ENCODE assay signal across 24 mouse cellular contexts in the genomic region with DNA sequence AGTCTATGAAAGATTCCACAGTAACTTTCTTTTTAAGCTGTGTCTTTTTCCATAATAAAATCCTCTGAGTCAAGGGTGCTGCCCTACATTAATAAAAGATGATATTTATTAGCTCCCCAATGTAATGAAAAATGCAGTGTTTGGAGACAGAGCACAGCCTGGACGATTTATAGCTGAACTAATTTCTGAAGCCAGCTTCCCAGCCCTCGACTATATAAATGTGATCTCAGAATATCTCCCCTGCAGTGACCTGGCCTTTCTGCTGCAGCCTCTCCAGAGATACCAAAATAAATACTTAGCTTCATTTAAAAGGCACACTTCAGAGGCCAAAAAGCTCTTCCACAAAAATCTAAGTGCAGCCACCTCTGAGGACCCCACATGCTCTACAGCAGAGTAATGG.
DNase-seq lines count a peak whose midpoint lies in the region; ATAC-seq lines count a peak whose summit lies in the region.
"Had no signal": no experiment of that assay in that cellular context is flagged by ENCODE, and none has a peak within 500 bp of the region (broad histone marks: within the 10 kb centered on the region; RNA-seq: fewer than 3 reads in every experiment).

No protein-coding gene starts in this region.

- ATAC-seq in kidney, embryonic 14.5 days (ENCODE audit: low FRiP score, low TSS enrichment) = no peak
- ATAC-seq in kidney, embryonic 16.5 days (ENCODE audit: low FRiP score, low TSS enrichment) = peak; percentile 70; the same call in 1 of the 2 replicates
- no peak for ATAC-seq in midbrain, embryonic 13.5 days
- ATAC-seq: CD4-positive, CD25-positive, alpha-beta regulatory T cell, adult 4 months; forebrain, embryonic 13.5 days; forebrain, embryonic 16.5 days had no signal

- H3K36me3 ChIP-seq in kidney, embryonic 14.5 days (ENCODE audit: control insufficient read depth, insufficient read depth, low read length) = no peaks in the 10 kb centered on the region
- no peaks in the 10 kb centered on the region for H3K36me3 ChIP-seq in kidney, embryonic 16.5 days (ENCODE audit: insufficient read depth, low read length)
- H3K36me3 ChIP-seq in midbrain, embryonic 13.5 days = no peaks in the 10 kb centered on the region
- H3K36me3 ChIP-seq: forebrain, embryonic 10.5 days; heart, embryonic 10.5 days; heart, embryonic 13.5 days; hindbrain, embryonic 12.5 days; hindbrain, embryonic 15.5 days had no signal

- WGBS in kidney, embryonic 14.5 days = 41% methylated on average over 2 of the region's 2 CpGs
- 35% methylated on average over 2 of the region's 2 CpGs for WGBS in kidney, embryonic 16.5 days
- 74% methylated on average over 2 of the region's 2 CpGs for WGBS in midbrain, embryonic 13.5 days

- DNase-seq in kidney, adult 9 months = peak; percentile 8
- DNase-seq in kidney, postnatal 10 days = peak; percentile 37
- peak; percentile 5 to 21 for DNase-seq in kidney, postnatal 4 days
- no peak for DNase-seq in urinary bladder, adult 2 months (ENCODE audit: low spot score)
- DNase-seq: adrenal gland, adult 8-10 months; adrenal gland, postnatal 25 days; cerebellum, adult 18-20 months; cerebellum, adult 9-10 months; cerebellum, postnatal 14 days; gastrocnemius, postnatal 10 days; gastrocnemius, postnatal 36 days; heart, adult 2 months; heart, postnatal 14 days had no signal

- no peak overlapping the region for H3K4me2 ChIP-seq in kidney, embryonic 14.5 days (replicated peaks; ENCODE audit: low read depth, low read length)
- no peak overlapping the region for H3K4me2 ChIP-seq in kidney, embryonic 16.5 days (replicated peaks; ENCODE audit: low read depth, low read length)
- no peak overlapping the region for H3K4me2 ChIP-seq in midbrain, embryonic 13.5 days (replicated peaks)
- H3K4me2 ChIP-seq: forebrain, embryonic 13.5 days; heart, embryonic 13.5 days; hindbrain, embryonic 12.5 days; hindbrain, embryonic 15.5 days had no signal

- H3K9ac ChIP-seq in kidney, embryonic 14.5 days (ENCODE audit: low read depth, low read length) = no peak overlapping the region
- no peak overlapping the region for H3K9ac ChIP-seq in kidney, embryonic 16.5 days (replicated peaks; ENCODE audit: low read length)
- H3K9ac ChIP-seq in midbrain, embryonic 13.5 days (replicated peaks) = no peak overlapping the region
- H3K9ac ChIP-seq: forebrain, embryonic 13.5 days; heart, embryonic 13.5 days; hindbrain, embryonic 12.5 days; hindbrain, embryonic 15.5 days had no signal

- no peak overlapping the region for H3K4me3 ChIP-seq in kidney, embryonic 14.5 days (ENCODE audit: low read length)
- no peak overlapping the region for H3K4me3 ChIP-seq in kidney, embryonic 16.5 days (ENCODE audit: low read length)
- H3K4me3 ChIP-seq in midbrain, embryonic 13.5 days (replicated peaks) = no peak overlapping the region
- H3K4me3 ChIP-seq: forebrain, embryonic 10.5 days; forebrain, embryonic 13.5 days; heart, adult 2 months; heart, embryonic 10.5 days; heart, embryonic 13.5 days; hindbrain, embryonic 12.5 days; hindbrain, embryonic 15.5 days had no signal

- H3K4me1 ChIP-seq in kidney, embryonic 14.5 days (ENCODE audit: control insufficient read depth, insufficient read depth, low read length) = no peaks in the 10 kb centered on the region
- H3K4me1 ChIP-seq in kidney, embryonic 16.5 days (ENCODE audit: insufficient read depth, low read length) = no peaks in the 10 kb centered on the region
- H3K4me1 ChIP-seq in midbrain, embryonic 13.5 days (replicated peaks) = no peaks in the 10 kb centered on the region
- H3K4me1 ChIP-seq: forebrain, embryonic 10.5 days; forebrain, embryonic 13.5 days; heart, embryonic 10.5 days; heart, embryonic 13.5 days; hindbrain, embryonic 12.5 days; hindbrain, embryonic 15.5 days had no signal

- H3K9me3 ChIP-seq in kidney, embryonic 14.5 days (ENCODE audit: control insufficient read depth, low read length) = no peaks in the 10 kb centered on the region
- no peaks in the 10 kb centered on the region for H3K9me3 ChIP-seq in kidney, embryonic 16.5 days (ENCODE audit: low read length)
- no peaks in the 10 kb centered on the region for H3K9me3 ChIP-seq in midbrain, embryonic 13.5 days
- H3K9me3 ChIP-seq: forebrain, embryonic 10.5 days; forebrain, embryonic 13.5 days; heart, embryonic 10.5 days; heart, embryonic 13.5 days; hindbrain, embryonic 12.5 days; hindbrain, embryonic 15.5 days had no signal

- H3K27me3 ChIP-seq in kidney, embryonic 14.5 days (ENCODE audit: control insufficient read depth, insufficient read depth, low read length) = no peaks in the 10 kb centered on the region
- no peaks in the 10 kb centered on the region for H3K27me3 ChIP-seq in kidney, embryonic 16.5 days (ENCODE audit: insufficient read depth, low read length)
- no peaks in the 10 kb centered on the region for H3K27me3 ChIP-seq in midbrain, embryonic 13.5 days
- H3K27me3 ChIP-seq: forebrain, embryonic 13.5 days; heart, embryonic 13.5 days; hindbrain, embryonic 12.5 days; hindbrain, embryonic 15.5 days had no signal

- H3K27ac ChIP-seq in kidney, embryonic 14.5 days (ENCODE audit: low read depth, low read length) = no peak overlapping the region
- H3K27ac ChIP-seq in kidney, embryonic 16.5 days (ENCODE audit: low read length) = no peak overlapping the region
- H3K27ac ChIP-seq in midbrain, embryonic 13.5 days = no peak overlapping the region
- H3K27ac ChIP-seq: forebrain, embryonic 10.5 days; forebrain, embryonic 13.5 days; heart, adult 2 months; heart, embryonic 10.5 days; heart, embryonic 13.5 days; hindbrain, embryonic 12.5 days; hindbrain, embryonic 15.5 days had no signal
